Mouse (Mus musculus): ENCODE results near the gene Spint3.

DNA sequence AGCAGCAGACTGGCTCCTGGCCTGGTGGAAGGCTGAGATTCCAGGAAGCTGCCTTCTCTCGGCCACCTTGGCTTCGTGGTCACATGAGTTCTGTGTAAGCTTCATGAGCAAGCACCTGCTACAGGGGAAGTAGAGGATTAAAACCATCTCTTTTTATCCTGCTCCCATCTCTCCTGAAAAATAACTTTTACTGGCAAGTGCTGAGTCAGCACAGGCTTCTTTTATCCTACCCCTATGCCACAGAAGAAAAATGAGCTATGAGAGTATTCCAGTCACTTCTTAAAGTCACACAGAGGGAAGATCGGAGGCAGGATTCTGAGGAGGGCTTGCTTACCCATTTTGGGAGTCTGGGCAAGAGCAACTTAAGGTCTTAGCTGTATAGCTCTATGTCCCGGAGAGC, 36.3 kb downstream of the Spint3 start:
- TF ChIP-seq CTCF (IDR thresholded peaks at IDR 0.05; ENCODE audit: control insufficient read depth, insufficient read depth, insufficient replicate concordance, low read depth, low read length) (no peak), POLR2A (IDR thresholded peaks at IDR 0.05; ENCODE audit: control insufficient read depth, low read depth, low read length) (no peak)
